Mouse (Mus musculus) neural tube, embryonic 11.5 days (tissue): ENCODE results near the gene Des. TPM values are rescaled to one million over a fixed set of nuclear protein-coding genes. Genes with fewer than 3 reads are reported as not detected.
A peak's percentile ranks its signal among the peaks of the same experiment; 100 is the strongest.

Experiments
- ATAC-seq: fragments of 200-750 bp; cut with Nextera tagmentation; 2 replicates; pipeline ENCODE4 v1.8.0; 2017; ENCODE audit warnings: moderate number of reproducible peaks, mild to moderate bottlenecking, moderate TSS enrichment, moderate library complexity; ENCODE audit not compliant: insufficient read depth, low FRiP score, low TSS enrichment
- DNase-seq: peaks from one replicate; pipeline ENCODE4 v3.0.0-alpha.2; 2015; ENCODE audit warnings: low spot score
- H3K27ac ChIP-seq: fragments of 300-500 bp; sonication (generic); 2 replicates; pipeline ENCODE4 v1.5.1; 2014; ENCODE audit warnings: low read depth, mild to moderate bottlenecking, low read length
- H3K27me3 ChIP-seq: fragments of 300-500 bp; sonication (generic); 2 replicates; pipeline ENCODE4 v1.6.1; 2014; ENCODE audit warnings: mild to moderate bottlenecking, low read length, mixed read lengths; ENCODE audit not compliant: control insufficient read depth, insufficient read depth
- H3K36me3 ChIP-seq: fragments of 300-500 bp; sonication (generic); 2 replicates; pipeline ENCODE4 v1.6.1; 2014; ENCODE audit warnings: mild to moderate bottlenecking, low read length, moderate library complexity, mixed read lengths; ENCODE audit not compliant: control insufficient read depth, insufficient read depth
- H3K4me1 ChIP-seq: fragments of 300-500 bp; sonication (generic); 2 replicates; pipeline ENCODE4 v1.6.1; 2014; ENCODE audit warnings: low read length, mixed read lengths; ENCODE audit not compliant: control insufficient read depth, insufficient read depth
- H3K4me2 ChIP-seq: fragments of 300-500 bp; sonication (generic); 2 replicates; pipeline ENCODE4 v1.6.1; 2014; ENCODE audit warnings: low read depth, mild to moderate bottlenecking, moderate library complexity
- H3K4me3 ChIP-seq: fragments of 300-500 bp; sonication (generic); 2 replicates; pipeline ENCODE4 v1.5.1; 2014; ENCODE audit warnings: low read depth, low read length
- H3K9ac ChIP-seq: fragments of 300-500 bp; sonication (generic); 2 replicates; pipeline ENCODE4 v1.6.1; 2014; ENCODE audit warnings: mild to moderate bottlenecking, low read length
- H3K9me3 ChIP-seq: fragments of 300-500 bp; sonication (generic); 2 replicates; pipeline ENCODE4 v1.6.1; 2016; ENCODE audit warnings: low read length; ENCODE audit not compliant: control insufficient read depth
- WGBS: fragments of 180-500 bp; shearing (Covaris S2); extraction: QIAGEN DNeasy Blood & Tissue Kit; methylation state at CpG from one replicate; pipeline ENCODE4 v1.1.7; 2014; 5-methylcytosine and 5-hydroxymethylcytosine counted together
- polyA plus RNA-seq: library from polyadenylated mRNA; unstranded; fragments of >200 nt; fragmentation: Nextera tagmentation; extraction: Ambion mirVana; gene quantifications from 2 replicates; pipeline ENCODE4 v1.2.1, GENCODE M21; 2014

The Des gene
- polyA plus RNA-seq, 1 experiment from 2014 or later, result 15.8 TPM

GRCm38 (mm10) chr1:75318736-75319135 lies 41.4 kb upstream of the Des start:
- Histone ChIP-seq H3K36me3 (no peaks in the 10 kb centered on the region), H3K4me3 (no peak overlapping the region), H3K27me3 (no peaks in the 10 kb centered on the region), H3K27ac (no peak overlapping the region), H3K4me2 (no peak overlapping the region), H3K9me3 (no peaks in the 10 kb centered on the region), H3K9ac (no peak overlapping the region), H3K4me1 (no peaks in the 10 kb centered on the region)
- DNase-seq (no peak), ATAC-seq (no peak)
- WGBS, result 88% methylated on average over 4 of the region's 4 CpGs

GRCm38 (mm10) chr1:75319166-75319565 lies 41.0 kb upstream of the Des start:
- H3K9ac ChIP-seq, result no peak overlapping the region
- H3K4me3 ChIP-seq, result no peak overlapping the region
- no peaks in the 10 kb centered on the region for H3K9me3 ChIP-seq
- no peaks in the 10 kb centered on the region for H3K4me1 ChIP-seq
- DNase-seq, result no peak
- no peak for ATAC-seq
- H3K36me3 ChIP-seq, result no peaks in the 10 kb centered on the region
- no peaks in the 10 kb centered on the region for H3K27me3 ChIP-seq
- 89% methylated on average over 10 of the region's 10 CpGs for whole genome bisulfite sequencing
- H3K4me2 ChIP-seq, result no peak overlapping the region
- no peak overlapping the region for H3K27ac ChIP-seq

GRCm38 (mm10) chr1:75327461-75327860 lies 32.7 kb upstream of the Des start:
- no peaks in the 10 kb centered on the region for H3K9me3 ChIP-seq
- ATAC-seq (no peak), DNase-seq (no peak)
- no peaks in the 10 kb centered on the region for H3K36me3 ChIP-seq
- H3K4me1 ChIP-seq, result no peaks in the 10 kb centered on the region
- no peak overlapping the region for H3K4me3 ChIP-seq
- no peak overlapping the region for H3K9ac ChIP-seq
- no peak overlapping the region for H3K4me2 ChIP-seq
- no peak overlapping the region for H3K27ac ChIP-seq
- H3K27me3 ChIP-seq, result no peaks in the 10 kb centered on the region

GRCm38 (mm10) chr1:75331271-75331670 lies 28.9 kb upstream of the Des start:
- no peaks in the 10 kb centered on the region for H3K9me3 ChIP-seq
- WGBS, result 73% methylated on average over 1 of the region's 1 CpGs
- H3K4me2 ChIP-seq, result no peak overlapping the region
- no peak for ATAC-seq
- no peak overlapping the region for H3K9ac ChIP-seq
- H3K4me3 ChIP-seq, result no peak overlapping the region
- no peak for DNase-seq
- no peaks in the 10 kb centered on the region for H3K4me1 ChIP-seq
- H3K27me3 ChIP-seq, result no peaks in the 10 kb centered on the region
- H3K36me3 ChIP-seq, result no peaks in the 10 kb centered on the region
- no peak overlapping the region for H3K27ac ChIP-seq

- no peak overlapping the region for H3K4me3 ChIP-seq
- H3K4me1 ChIP-seq, result peaks cover 18% of the 10 kb centered on the region
- H3K9ac ChIP-seq, result no peak overlapping the region
- DNase-seq (no peak), ATAC-seq (no peak)
- H3K4me2 ChIP-seq, result no peak overlapping the region
- WGBS, result 51% methylated on average over 3 of the region's 3 CpGs
- H3K27ac ChIP-seq, result no peak overlapping the region
- no peaks in the 10 kb centered on the region for H3K9me3 ChIP-seq
- no peaks in the 10 kb centered on the region for H3K27me3 ChIP-seq
- no peaks in the 10 kb centered on the region for H3K36me3 ChIP-seq
Measured at GRCm38 (mm10) chr1:75336461-75336860, 23.7 kb upstream of the Des start.

- DNase-seq (no peak), ATAC-seq (no peak)
- Histone ChIP-seq H3K36me3 (no peaks in the 10 kb centered on the region), H3K27me3 (no peaks in the 10 kb centered on the region), H3K9ac (no peak overlapping the region), H3K9me3 (no peaks in the 10 kb centered on the region), H3K4me1 (peaks cover 18% of the 10 kb centered on the region), H3K4me2 (no peak overlapping the region), H3K27ac (no peak overlapping the region), H3K4me3 (no peak overlapping the region)
- WGBS, result 58% methylated on average over 9 of the region's 9 CpGs
Measured at GRCm38 (mm10) chr1:75337097-75337496, 23.0 kb upstream of the Des start.

GRCm38 (mm10) chr1:75338091-75338694 lies 21.9 kb upstream of the Des start:
- H3K9ac ChIP-seq, result peak overlapping the region; percentile 32; the same call in 1 of the 2 replicates
- ATAC-seq, result peak; percentile 65; the same call in 1 of the 2 replicates
- 12% methylated on average over 11 of the region's 11 CpGs for WGBS
- peaks cover 18% of the 10 kb centered on the region for H3K4me1 ChIP-seq
- H3K36me3 ChIP-seq, result no peaks in the 10 kb centered on the region
- H3K4me2 ChIP-seq, result peak overlapping the region; percentile 23; the same call in 1 of the 2 replicates
- no peaks in the 10 kb centered on the region for H3K27me3 ChIP-seq
- H3K9me3 ChIP-seq, result no peaks in the 10 kb centered on the region
- peak overlapping the region; percentile 85 for H3K27ac ChIP-seq
- H3K4me3 ChIP-seq, result no peak overlapping the region
- DNase-seq, result no peak

- ATAC-seq, result peak; percentile 37; the same call in 1 of the 2 replicates
- Histone ChIP-seq H3K4me1 (peaks cover 22% of the 10 kb centered on the region), H3K4me2 (no peak overlapping the region), H3K9me3 (no peaks in the 10 kb centered on the region), H3K27ac (peak overlapping the region; percentile 85), H3K4me3 (no peak overlapping the region), H3K36me3 (no peaks in the 10 kb centered on the region), H3K9ac (peak overlapping the region; percentile 23; the same call in 1 of the 2 replicates), H3K27me3 (no peaks in the 10 kb centered on the region)
- DNase-seq, result peak; percentile 43
- 36% methylated on average over 9 of the region's 9 CpGs for WGBS
Measured at GRCm38 (mm10) chr1:75339337-75339736, 20.8 kb upstream of the Des start.

- Histone ChIP-seq H3K4me1 (peaks cover 28% of the 10 kb centered on the region), H3K27me3 (no peaks in the 10 kb centered on the region), H3K4me3 (no peak overlapping the region), H3K4me2 (no peak overlapping the region), H3K27ac (no peak overlapping the region), H3K9ac (no peak overlapping the region), H3K36me3 (no peaks in the 10 kb centered on the region), H3K9me3 (no peaks in the 10 kb centered on the region)
- 83% methylated on average over 2 of the region's 2 CpGs for WGBS
- ATAC-seq (no peak), DNase-seq (no peak)
Measured at GRCm38 (mm10) chr1:75340519-75340918, 19.6 kb upstream of the Des start.
